Mouse (Mus musculus) myocyte (in vitro differentiated cells): Measurements from ENCODE around the gene Cdan1.

ENCODE experiments used
- E2F4 ChIP-seq: IDR thresholded peaks from one replicate; pipeline ENCODE4 v1.6.1; 2011; ENCODE audit warnings: mild to moderate bottlenecking, control low read depth, moderate library complexity; ENCODE audit not compliant: insufficient read depth
- POLR2A ChIP-seq: IDR thresholded peaks from one replicate; pipeline ENCODE4 v1.6.1; 2011; ENCODE audit warnings: low read depth, mild to moderate bottlenecking, control low read depth, moderate library complexity; ENCODE audit not compliant: insufficient read length
- POLR2AphosphoS2 ChIP-seq: IDR thresholded peaks from one replicate; pipeline ENCODE4 v1.6.1; 2011; ENCODE audit warnings: low read depth, control low read depth; ENCODE audit not compliant: insufficient read length
- USF1 ChIP-seq: IDR thresholded peaks from one replicate; pipeline ENCODE4 v1.6.1; 2011; ENCODE audit warnings: low read depth, mild to moderate bottlenecking, control low read depth, moderate library complexity

DNA sequence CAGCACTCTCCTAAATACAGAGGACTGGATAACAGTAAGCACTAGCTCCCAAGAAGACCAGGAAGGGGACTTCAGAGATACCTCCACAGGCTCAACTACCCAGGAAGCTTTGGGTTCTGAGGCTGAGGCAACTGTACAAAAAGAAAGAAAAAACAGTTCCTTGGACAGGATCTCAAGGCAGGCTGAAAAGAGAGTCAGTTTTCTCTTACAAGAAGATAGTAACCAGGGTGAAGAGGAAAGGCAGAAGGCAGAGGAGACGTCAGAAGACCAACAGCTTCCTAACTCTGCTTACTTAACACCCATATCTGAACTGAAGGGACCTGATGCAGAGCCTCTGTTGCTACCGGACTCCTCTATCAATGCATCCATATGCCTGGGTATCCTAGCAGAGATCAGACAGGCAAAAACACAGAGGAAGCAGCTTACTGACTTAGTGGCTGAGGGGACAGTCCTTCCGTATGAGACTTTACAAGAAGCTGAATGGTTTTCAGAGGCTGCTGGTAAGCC is 149.5 kb downstream of the Cdan1 start:
- no peak for TF ChIP-seq USF1
- no peak for TF ChIP-seq E2F4
- TF ChIP-seq POLR2AphosphoS2, result no peak
- TF ChIP-seq POLR2A, result no peak
